Mouse (Mus musculus): Measurements from ENCODE around the gene Ift172.

DNA sequence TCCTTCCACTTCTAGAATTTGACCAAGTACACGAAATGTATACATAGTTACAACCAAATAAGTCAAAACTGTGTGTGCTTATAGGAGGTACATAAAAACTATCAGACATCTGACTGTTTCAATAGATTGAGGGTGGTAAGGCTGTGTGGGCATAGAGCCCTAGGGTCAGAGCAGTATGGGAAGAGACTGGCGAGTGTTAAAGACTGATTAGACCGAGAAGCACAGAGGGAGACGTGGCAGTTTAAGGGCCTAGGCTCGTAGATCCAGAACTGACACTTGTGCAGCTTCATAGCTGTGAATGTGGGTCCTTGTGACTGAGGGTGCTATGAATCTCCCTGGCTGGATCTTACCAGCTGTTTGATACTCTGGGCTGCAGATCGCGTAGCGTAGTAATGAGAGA lies 36.0 kb downstream of the Ift172 start:
- no peak for TF ChIP-seq CTCF (IDR thresholded peaks at IDR 0.05; ENCODE audit: extremely low read depth, insufficient read length, insufficient replicate concordance, low read depth, low read length)
- TF ChIP-seq POLR2A (IDR thresholded peaks at IDR 0.05; ENCODE audit: low read depth, low read length): no peak
